Mouse (Mus musculus) CD4-positive, CD25-positive, alpha-beta regulatory T cell, adult 2 months (primary cell): ENCODE measurements around the gene Rsg1.

Experiments used
- DNase-seq: peaks from one replicate; pipeline ENCODE4 v3.0.0-alpha.2; 2012; ENCODE audit warnings: low read depth, low spot score

Rsg1 gene

GRCm38 (mm10) chr4:141274485-141275341, 61.0 kb downstream of the Rsg1 start:
- DNase-seq: no peak
